Mouse (Mus musculus) hindbrain, embryonic 15.5 days (tissue): ENCODE results near the gene Btbd8. TPM values are rescaled to one million over a fixed set of nuclear protein-coding genes. Genes with fewer than 3 reads are reported as not detected.

Experiments used
- ATAC-seq: fragments of 200-750 bp; cut with Nextera tagmentation; 2 replicates; pipeline ENCODE4 v1.8.0; 2017; ENCODE audit warnings: low read depth, moderate number of reproducible peaks, moderate TSS enrichment; ENCODE audit not compliant: low FRiP score
- H3K27ac ChIP-seq: fragments of 300-500 bp; sonication (generic); replicated peaks from 2 replicates; pipeline ENCODE4 v1.5.1; 2015; ENCODE audit warnings: mild to moderate bottlenecking, inconsistent platforms
- H3K27me3 ChIP-seq: fragments of 300-500 bp; sonication (generic); 2 replicates; pipeline ENCODE4 v1.6.1; 2015; ENCODE audit warnings: control low read depth, inconsistent platforms
- H3K36me3 ChIP-seq: fragments of 300-500 bp; sonication (generic); 2 replicates; pipeline ENCODE4 v1.6.1; 2015; ENCODE audit warnings: control low read depth, inconsistent platforms
- H3K4me1 ChIP-seq: fragments of 300-500 bp; sonication (generic); replicated peaks from 2 replicates; pipeline ENCODE4 v1.6.1; 2015; ENCODE audit warnings: control low read depth, inconsistent platforms
- H3K4me2 ChIP-seq: fragments of 300-500 bp; sonication (generic); 2 replicates; pipeline ENCODE4 v1.6.1; 2015; ENCODE audit warnings: moderate library complexity, mild to moderate bottlenecking, inconsistent platforms
- H3K4me3 ChIP-seq: fragments of 300-500 bp; sonication (generic); 2 replicates; pipeline ENCODE4 v1.5.1; 2015; ENCODE audit warnings: mild to moderate bottlenecking, inconsistent platforms
- H3K9ac ChIP-seq: fragments of 300-500 bp; sonication (generic); 2 replicates; pipeline ENCODE4 v1.6.1; 2015; ENCODE audit warnings: inconsistent platforms
- H3K9me3 ChIP-seq: fragments of 300-500 bp; sonication (generic); 2 replicates; pipeline ENCODE4 v1.6.1; 2016; ENCODE audit warnings: control low read depth, inconsistent platforms
- WGBS: fragments of 180-500 bp; shearing (Covaris S2); methylation state at CpG from one replicate; pipeline ENCODE4 v1.1.7; 2015; 5-methylcytosine and 5-hydroxymethylcytosine counted together
- polyA plus RNA-seq: library from polyadenylated mRNA; unstranded; fragments of >200 nt; fragmentation: Nextera tagmentation; extraction: Ambion mirVana; gene quantifications from 2 replicates; pipeline ENCODE4 v1.2.1, GENCODE M21; 2015

Gene Btbd8
- polyA plus RNA-seq, 1 experiment from 2014 or later, result 17.5 TPM

DNA sequence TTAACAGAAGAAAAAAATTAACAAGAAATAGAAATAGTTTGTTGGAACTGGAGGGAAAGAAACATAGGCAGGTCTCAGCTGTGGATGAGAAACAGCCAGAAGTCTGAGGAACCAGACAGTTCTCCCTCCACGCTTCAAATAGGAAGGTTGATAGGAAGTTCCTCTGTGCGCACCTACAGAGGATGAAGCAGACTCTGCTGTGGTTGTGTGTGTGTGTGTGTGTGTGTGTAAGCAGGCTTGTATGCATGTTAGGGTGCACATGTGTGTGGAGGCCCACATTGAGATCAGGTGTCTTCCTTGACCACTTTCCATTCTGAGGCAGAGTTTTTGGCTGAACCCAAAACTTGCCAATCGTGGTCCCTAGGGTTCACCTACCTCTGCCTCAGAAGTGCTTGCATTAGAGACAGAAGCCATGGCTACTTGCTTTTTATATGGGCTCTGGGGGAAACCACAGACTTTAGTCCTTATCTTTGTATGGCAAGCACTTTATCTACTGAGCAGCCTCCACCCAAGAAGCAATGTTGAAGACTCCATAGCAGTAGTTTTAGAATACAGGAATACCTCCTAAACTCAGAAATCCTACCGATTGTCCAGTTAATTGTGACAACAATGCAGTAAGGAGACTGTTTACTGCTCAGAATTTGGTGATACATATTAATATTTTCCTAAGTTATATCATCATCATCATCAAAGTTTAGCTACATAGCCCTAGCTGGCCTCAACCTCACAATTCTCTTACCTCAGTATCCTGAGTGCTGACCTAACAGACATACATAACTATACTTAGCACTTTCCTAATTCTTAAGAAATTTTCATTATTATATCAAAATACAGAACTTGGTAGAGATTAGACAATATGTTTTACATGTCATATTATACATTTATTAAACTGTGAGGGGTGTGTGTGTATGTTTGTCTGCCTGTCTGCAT lies 24.6 kb downstream of the Btbd8 start:
- H3K27me3 ChIP-seq, result no peaks in the 10 kb centered on the region
- no peaks in the 10 kb centered on the region for H3K9me3 ChIP-seq
- no peak overlapping the region for H3K4me3 ChIP-seq
- WGBS, result 92% methylated on average over 4 of the region's 4 CpGs
- H3K36me3 ChIP-seq, result no peaks in the 10 kb centered on the region
- no peak overlapping the region for H3K9ac ChIP-seq
- no peak overlapping the region for H3K4me2 ChIP-seq
- no peak overlapping the region for H3K27ac ChIP-seq
- no peaks in the 10 kb centered on the region for H3K4me1 ChIP-seq
- ATAC-seq, result no peak

- Histone ChIP-seq H3K9ac (no peak overlapping the region), H3K4me3 (no peak overlapping the region), H3K36me3 (no peaks in the 10 kb centered on the region), H3K27ac (no peak overlapping the region), H3K4me2 (no peak overlapping the region), H3K27me3 (no peaks in the 10 kb centered on the region), H3K9me3 (no peaks in the 10 kb centered on the region), H3K4me1 (no peaks in the 10 kb centered on the region)
- WGBS, result 39% methylated on average over 5 of the region's 5 CpGs
- ATAC-seq, result no peak
These were observed 28.7 kb downstream of the Btbd8 start for GRCm38 (mm10) chr5:107466501-107466900.

DNA sequence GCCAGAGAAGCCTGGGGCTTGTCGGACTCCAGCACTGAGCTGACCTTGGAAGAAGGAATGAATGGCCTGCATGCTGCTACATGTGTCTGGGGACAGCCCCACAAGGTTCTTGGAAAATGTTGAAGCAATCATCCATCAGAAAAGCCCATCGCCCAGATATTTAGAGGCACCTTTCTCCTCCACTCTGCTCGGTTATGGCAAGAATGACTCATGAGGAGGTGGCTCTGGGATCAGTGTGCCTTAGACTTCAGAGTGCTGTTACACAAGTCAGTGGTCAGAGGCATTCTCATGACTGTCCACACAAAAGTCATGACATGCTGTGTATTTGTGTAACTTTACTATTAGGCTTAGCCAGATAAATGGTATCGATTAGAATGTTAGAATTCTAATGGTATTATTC lies 29.3 kb downstream of the Btbd8 start:
- H3K36me3 ChIP-seq, result no peaks in the 10 kb centered on the region
- H3K27ac ChIP-seq, result no peak overlapping the region
- H3K4me1 ChIP-seq, result no peaks in the 10 kb centered on the region
- no peak for ATAC-seq
- H3K27me3 ChIP-seq, result no peaks in the 10 kb centered on the region
- H3K9ac ChIP-seq, result no peak overlapping the region
- no peak overlapping the region for H3K4me2 ChIP-seq
- no peak overlapping the region for H3K4me3 ChIP-seq
- 82% methylated on average over 4 of the region's 4 CpGs for WGBS
- no peaks in the 10 kb centered on the region for H3K9me3 ChIP-seq

DNA sequence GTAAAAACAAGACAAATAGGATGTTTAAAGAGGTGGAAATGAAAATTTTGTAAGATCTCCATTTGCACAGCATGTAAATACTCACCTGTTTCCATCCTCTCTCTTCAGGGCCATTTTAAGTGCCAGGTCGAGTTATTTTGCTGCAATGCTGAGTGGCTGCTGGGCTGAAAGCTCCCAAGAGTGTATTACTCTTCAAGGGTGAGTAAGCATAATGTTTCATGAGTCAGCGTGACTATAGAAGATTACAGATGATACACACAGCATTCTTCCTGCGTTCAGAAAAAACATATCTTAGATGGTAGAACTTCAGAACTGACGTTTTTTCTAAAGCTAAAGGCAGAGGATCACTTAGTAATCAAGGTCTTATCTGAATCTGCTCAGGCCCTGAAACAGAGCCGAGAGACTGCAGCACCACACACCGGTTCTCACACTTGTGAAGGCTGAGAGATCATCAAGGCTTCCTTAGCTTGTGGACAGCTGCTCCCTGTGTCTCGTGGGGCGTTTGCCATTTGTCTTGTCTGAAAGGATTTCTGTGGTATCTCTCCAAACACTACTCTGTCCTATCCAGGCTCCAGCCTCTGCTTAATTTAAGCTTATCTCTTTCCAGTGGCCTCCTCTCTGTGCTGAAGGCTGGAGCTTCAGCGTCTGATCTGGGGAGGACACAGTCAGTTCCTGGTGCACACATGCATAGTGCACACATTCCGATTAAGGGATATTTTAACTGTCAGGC lies 33.0 kb downstream of the Btbd8 start:
- H3K36me3 ChIP-seq, result peaks cover 9% of the 10 kb centered on the region; the same call in 1 of the 2 replicates
- no peaks in the 10 kb centered on the region for H3K9me3 ChIP-seq
- H3K27ac ChIP-seq, result no peak overlapping the region
- no peak for ATAC-seq
- 74% methylated on average over 10 of the region's 10 CpGs for WGBS
- no peaks in the 10 kb centered on the region for H3K4me1 ChIP-seq
- no peaks in the 10 kb centered on the region for H3K27me3 ChIP-seq
- H3K9ac ChIP-seq, result no peak overlapping the region
- no peak overlapping the region for H3K4me2 ChIP-seq
- no peak overlapping the region for H3K4me3 ChIP-seq

DNA sequence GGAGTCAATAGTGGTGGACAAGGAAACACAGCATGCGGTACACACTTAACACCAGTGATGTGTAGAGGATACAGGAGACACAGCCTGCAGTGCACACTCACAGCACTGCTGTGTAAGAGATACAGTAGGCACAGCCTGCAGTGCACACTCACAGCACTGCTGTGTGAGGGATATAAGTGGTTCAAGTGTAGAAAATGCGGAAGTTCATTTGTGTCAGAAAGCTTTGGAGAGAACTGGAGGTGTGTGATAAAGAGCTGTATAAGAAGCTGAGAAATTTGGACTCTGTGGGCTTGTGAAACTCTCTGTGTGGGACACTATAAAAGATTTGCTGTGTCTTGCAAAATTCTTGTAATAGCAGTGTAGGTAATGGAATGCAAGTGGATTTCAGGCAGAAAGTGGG lies 42.4 kb downstream of the Btbd8 start:
- H3K27ac ChIP-seq, result no peak overlapping the region
- no peaks in the 10 kb centered on the region for H3K27me3 ChIP-seq
- H3K36me3 ChIP-seq, result peaks cover 4% of the 10 kb centered on the region; the same call in 1 of the 2 replicates
- no peaks in the 10 kb centered on the region for H3K9me3 ChIP-seq
- no peak for ATAC-seq
- no peak overlapping the region for H3K4me3 ChIP-seq
- WGBS, result 94% methylated on average over 2 of the region's 2 CpGs
- no peak overlapping the region for H3K9ac ChIP-seq
- no peak overlapping the region for H3K4me2 ChIP-seq
- H3K4me1 ChIP-seq, result no peaks in the 10 kb centered on the region

DNA sequence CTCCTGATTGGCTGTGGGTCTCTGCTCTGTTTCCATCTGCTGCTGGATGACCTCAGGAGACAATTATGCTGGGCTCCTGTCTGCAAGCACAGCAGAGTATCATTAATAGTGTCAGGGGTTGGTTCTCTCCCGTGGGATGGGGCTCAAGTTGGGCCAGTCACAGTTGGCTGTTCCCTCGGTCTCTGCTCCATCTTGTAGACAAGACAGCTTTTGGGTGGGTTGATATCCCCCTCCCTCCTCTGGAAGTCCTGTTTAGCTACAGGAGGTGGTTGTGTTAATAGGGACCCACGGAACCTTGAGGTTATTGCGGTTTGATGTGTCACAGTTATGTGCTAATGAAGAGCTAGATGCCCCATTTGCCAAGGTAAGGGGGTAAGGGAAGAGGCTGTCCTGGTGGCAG lies 51.2 kb downstream of the Btbd8 start:
- Histone ChIP-seq H3K27me3 (no peaks in the 10 kb centered on the region), H3K9ac (no peak overlapping the region), H3K36me3 (no peaks in the 10 kb centered on the region), H3K4me2 (no peak overlapping the region), H3K4me3 (no peak overlapping the region), H3K9me3 (no peaks in the 10 kb centered on the region), H3K27ac (no peak overlapping the region), H3K4me1 (no peaks in the 10 kb centered on the region)
- no peak for ATAC-seq
- 81% methylated on average over 4 of the region's 4 CpGs for WGBS

DNA sequence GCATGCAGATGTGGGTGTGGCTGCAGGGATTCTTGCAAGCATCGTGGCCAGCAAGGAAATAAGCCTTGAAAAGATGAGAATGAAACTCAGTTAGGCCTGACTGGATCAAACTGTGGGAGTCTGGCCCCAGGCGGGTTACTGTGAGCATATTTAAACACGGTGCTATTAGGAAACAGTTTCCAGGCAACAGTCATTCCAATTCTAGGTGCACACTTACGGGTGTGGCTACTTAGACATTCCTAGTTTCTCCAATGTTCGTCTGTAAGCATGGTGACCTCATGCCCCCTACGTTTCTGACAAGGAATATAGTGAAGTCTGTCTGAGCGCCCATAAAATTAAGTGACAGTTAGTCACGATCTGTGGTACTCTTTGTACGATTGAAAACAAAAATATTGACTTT lies 53.2 kb downstream of the Btbd8 start:
- Histone ChIP-seq H3K27ac (no peak overlapping the region), H3K9ac (no peak overlapping the region), H3K9me3 (no peaks in the 10 kb centered on the region), H3K27me3 (no peaks in the 10 kb centered on the region), H3K36me3 (no peaks in the 10 kb centered on the region), H3K4me2 (no peak overlapping the region), H3K4me3 (no peak overlapping the region), H3K4me1 (no peaks in the 10 kb centered on the region)
- ATAC-seq, result no peak
- WGBS, result 83% methylated on average over 9 of the region's 9 CpGs

GRCm38 (mm10) chr5:107492471-107492870 lies 54.7 kb downstream of the Btbd8 start:
- no peak overlapping the region for H3K9ac ChIP-seq
- no peaks in the 10 kb centered on the region for H3K9me3 ChIP-seq
- WGBS, result 100% methylated on average over 2 of the region's 2 CpGs
- no peaks in the 10 kb centered on the region; the same call in 1 of the 2 replicates for H3K4me1 ChIP-seq
- ATAC-seq, result no peak
- no peak overlapping the region for H3K4me3 ChIP-seq
- H3K27me3 ChIP-seq, result no peaks in the 10 kb centered on the region
- no peaks in the 10 kb centered on the region for H3K36me3 ChIP-seq
- H3K27ac ChIP-seq, result no peak overlapping the region
- no peak overlapping the region for H3K4me2 ChIP-seq

- WGBS, result 96% methylated on average over 5 of the region's 5 CpGs
- Histone ChIP-seq H3K4me1 (peaks cover 7% of the 10 kb centered on the region), H3K9ac (no peak overlapping the region), H3K4me3 (no peak overlapping the region), H3K36me3 (no peaks in the 10 kb centered on the region), H3K4me2 (no peak overlapping the region), H3K27me3 (no peaks in the 10 kb centered on the region), H3K9me3 (no peaks in the 10 kb centered on the region), H3K27ac (no peak overlapping the region)
- no peak for ATAC-seq
These were observed 57.0 kb downstream of the Btbd8 start for GRCm38 (mm10) chr5:107494759-107495158.

DNA sequence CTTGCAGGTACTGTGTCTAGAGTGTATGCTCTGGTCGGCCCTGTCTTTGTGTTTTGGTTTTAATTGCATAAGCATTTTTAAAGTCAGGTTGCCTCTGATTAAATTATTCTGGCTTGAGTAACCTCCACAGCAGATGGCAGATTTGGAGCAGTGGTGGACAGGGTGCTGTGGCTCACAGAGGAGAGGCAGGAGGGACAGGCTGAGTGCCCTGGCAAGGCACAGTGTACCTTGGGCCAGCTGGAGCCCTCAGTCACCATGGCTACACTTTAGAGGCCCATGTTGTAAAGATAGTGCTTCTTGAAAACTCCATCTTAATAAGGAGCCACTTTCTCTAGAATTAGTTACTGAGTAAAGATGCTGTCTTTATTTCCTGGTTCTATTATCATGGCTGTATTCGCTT lies 58.2 kb downstream of the Btbd8 start:
- Histone ChIP-seq H3K27ac (peak overlapping the region; percentile 23; the same call in 1 of the 2 replicates), H3K36me3 (0 out of 2 replicates have a peak, but pooled peaks cover 3% of the 10 kb centered on the region), H3K4me1 (peaks cover 14% of the 10 kb centered on the region), H3K4me2 (no peak overlapping the region), H3K27me3 (no peaks in the 10 kb centered on the region), H3K4me3 (no peak overlapping the region), H3K9ac (no peak overlapping the region), H3K9me3 (no peaks in the 10 kb centered on the region)
- 78% methylated on average over 2 of the region's 2 CpGs for WGBS
- no peak for ATAC-seq

GRCm38 (mm10) chr5:107497519-107498501 lies 60.0 kb downstream of the Btbd8 start:
- H3K36me3 ChIP-seq, result 0 out of 2 replicates have a peak, but pooled peaks cover 5% of the 10 kb centered on the region
- H3K27me3 ChIP-seq, result no peaks in the 10 kb centered on the region
- peak overlapping the region; percentile 39 for H3K4me3 ChIP-seq
- peak overlapping the region; percentile 52 for H3K9ac ChIP-seq
- H3K27ac ChIP-seq, result peak overlapping the region; percentile 88
- whole genome bisulfite sequencing, result 34% methylated on average over 10 of the region's 10 CpGs
- peak overlapping the region; percentile 55 for H3K4me2 ChIP-seq
- ATAC-seq, result peak; percentile 95
- no peaks in the 10 kb centered on the region for H3K9me3 ChIP-seq
- H3K4me1 ChIP-seq, result peaks cover 14% of the 10 kb centered on the region
